Mouse (Mus musculus): ENCODE measurements around the gene Tril.

Tril gene

DNA sequence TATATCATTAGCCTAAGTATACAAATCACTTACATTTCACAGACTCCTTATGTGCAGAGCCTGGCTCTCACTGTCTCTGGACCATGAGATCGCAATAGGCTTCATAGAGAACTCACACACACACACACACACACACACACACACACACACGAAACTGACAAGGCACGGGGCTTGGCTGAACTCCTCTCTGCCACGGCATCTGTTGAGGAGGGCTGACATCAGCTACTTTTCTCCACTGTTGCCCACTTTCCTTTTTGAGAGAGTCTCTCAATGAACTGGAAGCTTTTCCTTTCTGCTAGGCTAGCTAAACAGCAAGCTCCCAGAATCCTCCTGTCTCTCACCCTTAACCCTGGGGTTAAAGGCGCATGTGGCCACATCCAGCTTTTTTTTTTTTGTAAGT is 14.6 kb downstream of the Tril start:
- no peak for DNase-seq (ENCODE audit: low spot score)

DNA sequence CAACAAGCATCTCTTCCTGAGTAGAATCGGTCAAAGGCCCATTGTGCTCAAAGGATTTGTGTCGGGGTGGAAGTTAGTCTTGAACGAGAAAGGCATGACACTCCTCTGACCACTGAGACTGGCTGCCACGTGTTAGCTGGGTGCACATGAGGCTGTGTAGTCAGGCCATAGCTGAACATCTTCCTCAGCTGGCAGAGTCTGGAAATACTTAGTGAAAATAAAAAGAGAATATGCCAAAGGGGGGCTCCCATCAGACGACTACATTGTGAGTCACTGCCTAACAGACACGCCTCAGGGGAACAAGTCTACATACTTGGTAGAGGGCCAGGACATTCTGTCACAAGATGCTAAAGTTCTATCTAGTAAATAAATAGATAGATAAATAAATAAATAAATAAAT is 16.5 kb downstream of the Tril start:
- no peak for DNase-seq (ENCODE audit: low spot score)

DNA sequence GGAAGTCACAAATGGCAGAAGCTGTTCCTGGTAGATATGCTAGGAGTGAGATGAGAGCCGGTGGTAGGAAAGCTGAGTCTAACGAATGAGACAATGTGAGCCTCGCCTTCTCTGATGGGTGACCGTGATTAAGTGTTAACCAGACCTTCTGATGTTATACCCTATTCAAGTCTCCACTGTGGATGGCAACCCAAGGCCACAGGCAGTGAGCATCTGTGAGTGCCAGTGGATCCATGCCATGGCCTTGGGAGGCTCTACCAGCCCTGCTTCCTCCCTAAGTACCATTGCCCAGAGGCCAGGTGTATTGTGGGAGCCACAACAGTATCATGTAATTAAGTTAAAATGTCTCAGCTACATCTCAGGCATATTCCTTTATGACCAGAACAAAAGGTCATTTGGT is 17.1 kb downstream of the Tril start:
- DNase-seq (ENCODE audit: low spot score): no peak

DNA sequence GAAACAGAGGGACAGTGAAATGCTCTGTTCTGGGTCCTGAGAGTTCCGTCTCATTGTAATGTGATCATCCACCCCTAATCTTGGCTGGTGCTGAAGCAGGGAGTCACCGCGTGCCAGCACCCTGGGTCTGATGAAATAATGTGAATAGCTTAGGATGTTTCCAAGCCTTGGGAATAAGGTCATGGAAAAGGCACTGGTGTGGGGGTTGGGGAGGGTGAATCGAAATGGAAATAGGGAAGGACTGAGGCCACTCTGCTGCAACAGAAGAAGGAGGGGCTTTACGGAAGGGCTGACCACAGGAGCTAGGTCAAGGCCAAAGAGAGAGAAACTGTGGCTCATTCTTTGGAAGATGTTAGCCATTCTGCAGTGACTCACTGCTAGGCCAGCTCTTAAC is 18.7 kb downstream of the Tril start:
- DNase-seq (ENCODE audit: low spot score): no peak

DNA sequence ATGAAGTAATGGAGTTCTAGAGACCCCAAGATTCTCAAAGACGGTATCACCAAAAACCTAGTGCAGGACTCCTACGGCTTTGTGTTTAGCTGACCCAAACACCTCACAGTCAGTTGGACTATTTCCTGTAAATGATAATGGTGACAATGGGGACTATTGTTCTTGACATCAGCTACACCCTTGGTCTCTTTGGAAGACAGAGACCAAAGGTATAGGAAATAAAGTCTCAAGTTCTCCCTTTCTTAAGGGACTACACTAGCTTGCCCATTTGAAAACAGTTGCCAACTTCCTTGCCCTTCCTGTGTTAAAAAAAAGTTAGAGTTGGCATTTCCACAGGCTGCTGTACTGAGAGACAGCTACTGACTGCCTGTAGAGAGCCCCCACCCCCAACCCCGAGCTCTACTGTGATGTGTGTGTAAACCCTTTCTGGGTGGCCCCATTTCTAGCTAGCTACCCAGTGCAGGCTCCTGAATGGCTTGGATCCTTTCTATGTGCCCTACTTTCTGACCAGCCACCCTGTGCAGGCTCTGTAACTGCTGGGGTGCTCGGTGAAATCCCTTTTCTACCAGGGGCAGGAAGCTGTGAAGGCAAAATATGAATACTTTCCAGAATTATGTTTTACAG is 19.2 kb downstream of the Tril start:
- DNase-seq (ENCODE audit: low spot score): no peak

DNA sequence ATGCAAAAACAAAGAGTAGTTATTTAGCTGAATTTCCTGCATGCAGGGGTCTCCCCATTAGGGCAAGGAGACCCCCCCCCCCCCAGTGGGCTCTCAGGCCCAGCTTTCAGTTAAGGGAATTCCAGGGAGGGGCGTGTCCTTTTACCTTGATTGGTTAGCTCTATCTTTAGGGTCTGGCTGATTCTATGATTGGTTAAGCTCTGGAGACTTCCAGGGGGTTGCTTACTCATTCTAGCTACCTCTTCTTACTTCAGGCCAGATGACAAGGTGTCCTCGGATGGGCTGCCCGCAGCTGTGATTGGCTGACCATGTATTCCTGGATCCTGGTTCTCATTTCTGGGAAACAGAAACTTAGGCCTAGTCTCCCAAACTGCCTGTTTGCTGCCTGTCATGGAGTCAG is 21.8 kb downstream of the Tril start:
- no peak for DNase-seq (ENCODE audit: low spot score)

- no peak for DNase-seq (ENCODE audit: low spot score)
Measured at GRCm38 (mm10) chr6:53796835-53797234, 23.8 kb downstream of the Tril start.

- DNase-seq (ENCODE audit: low spot score): no peak
Measured at GRCm38 (mm10) chr6:53795788-53796187, 24.8 kb downstream of the Tril start.

GRCm38 (mm10) chr6:53795078-53795477 is 25.6 kb downstream of the Tril start:
- no peak for DNase-seq (ENCODE audit: low spot score)

DNA sequence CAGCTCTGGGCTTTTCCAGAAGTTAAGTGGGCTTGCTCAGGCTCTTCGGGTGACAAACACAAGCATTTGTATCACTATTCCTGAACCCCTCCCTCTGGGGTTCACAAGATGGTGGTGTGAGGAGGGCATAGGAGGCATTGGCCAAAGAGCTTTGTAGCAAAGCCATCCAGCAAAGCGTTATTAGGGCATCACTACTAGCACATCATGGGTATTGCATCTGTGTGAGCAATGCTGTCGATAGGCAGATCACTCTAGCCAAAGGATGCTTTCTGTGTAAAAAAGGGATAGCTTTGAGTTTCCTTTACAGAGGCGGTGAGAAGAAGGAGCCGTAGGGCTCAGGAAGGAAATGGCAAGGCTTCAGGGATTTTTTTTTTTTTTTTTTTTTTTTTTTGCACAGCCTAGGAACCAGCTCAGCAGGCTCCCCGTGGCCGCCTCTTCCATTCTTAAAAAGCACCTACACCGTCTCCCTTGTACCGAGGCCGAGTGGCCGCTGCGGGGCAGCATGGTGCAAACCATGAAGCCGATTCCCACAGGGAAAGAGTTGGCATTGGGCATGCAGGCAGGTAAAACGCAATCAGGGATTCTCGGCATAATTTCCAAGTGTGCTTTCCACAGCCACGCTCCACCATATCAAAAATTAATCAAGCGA is 26.2 kb downstream of the Tril start:
- DNase-seq (ENCODE audit: low spot score): no peak

DNA sequence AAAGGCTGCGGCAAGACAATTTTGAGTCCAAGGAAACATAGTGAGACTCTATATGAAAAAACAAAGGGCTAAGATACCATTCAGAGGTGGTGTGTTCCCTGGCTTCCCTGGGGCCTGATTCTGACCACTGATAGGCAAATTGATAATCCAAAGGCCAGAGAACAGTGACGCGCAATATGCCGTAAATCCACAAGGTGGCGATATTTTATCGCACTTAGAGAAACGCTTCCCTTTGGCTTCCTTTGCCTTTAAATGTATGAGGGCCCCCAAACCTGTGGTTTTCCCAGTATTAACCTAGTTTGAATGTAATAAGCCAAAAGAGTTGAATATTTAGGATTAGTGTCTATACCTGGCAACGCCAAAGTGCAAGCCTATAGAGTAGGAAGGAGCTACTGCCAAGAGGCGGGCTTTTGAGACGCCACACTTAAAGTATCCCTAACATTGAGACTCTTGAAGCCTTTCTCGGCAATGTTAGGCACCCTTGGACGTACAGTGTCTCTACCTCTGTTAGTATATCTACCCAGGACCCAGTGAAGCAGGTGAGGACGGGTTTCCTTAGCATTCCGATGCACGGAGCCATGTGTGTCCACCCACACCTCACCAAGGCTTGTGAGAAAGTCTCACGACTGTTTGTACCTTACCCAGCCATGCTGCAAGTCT is 37.6 kb downstream of the Tril start:
- DNase-seq (ENCODE audit: low spot score): peak; percentile 4

GRCm38 (mm10) chr6:53782273-53782672 is 38.4 kb downstream of the Tril start:
- DNase-seq (ENCODE audit: low spot score): no peak

GRCm38 (mm10) chr6:53781171-53781570 is 39.5 kb downstream of the Tril start:
- DNase-seq (ENCODE audit: low spot score): peak; percentile 30

GRCm38 (mm10) chr6:53780008-53780407 is 40.6 kb downstream of the Tril start:
- no peak for DNase-seq (ENCODE audit: low spot score)

GRCm38 (mm10) chr6:53779526-53779925 is 41.1 kb downstream of the Tril start:
- no peak for DNase-seq (ENCODE audit: low spot score)

DNA sequence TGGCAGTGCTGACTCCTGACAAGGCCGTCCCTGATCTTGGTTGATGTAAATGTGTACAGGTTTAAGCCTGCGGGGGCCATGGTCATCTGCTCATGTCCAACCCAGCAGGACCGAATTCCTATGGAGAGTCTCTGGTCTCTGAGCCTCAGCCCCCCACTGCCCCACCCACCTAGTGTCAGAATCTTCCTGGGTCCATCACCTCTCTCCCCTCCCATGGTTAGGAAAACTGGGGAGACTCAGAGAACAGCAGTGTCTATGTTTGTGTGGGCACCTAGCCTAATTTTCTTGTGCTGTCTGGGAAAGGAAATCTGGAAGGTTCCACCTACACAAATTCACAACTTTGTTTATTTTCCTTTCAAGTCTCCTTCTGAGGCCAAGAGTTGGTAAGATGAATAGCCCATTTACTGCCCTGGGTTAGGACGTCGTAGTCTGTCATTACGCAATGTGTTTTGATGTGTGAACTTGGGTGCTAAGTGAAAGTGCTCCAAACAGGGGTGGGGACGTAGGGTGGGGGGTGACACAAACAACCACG is 42.1 kb downstream of the Tril start:
- no peak for DNase-seq (ENCODE audit: low spot score)

GRCm38 (mm10) chr6:53768275-53768674 is 52.4 kb downstream of the Tril start:
- no peak for DNase-seq (ENCODE audit: low spot score)

GRCm38 (mm10) chr6:53766243-53766915 is 54.3 kb downstream of the Tril start:
- no peak for DNase-seq (ENCODE audit: low spot score)

DNA sequence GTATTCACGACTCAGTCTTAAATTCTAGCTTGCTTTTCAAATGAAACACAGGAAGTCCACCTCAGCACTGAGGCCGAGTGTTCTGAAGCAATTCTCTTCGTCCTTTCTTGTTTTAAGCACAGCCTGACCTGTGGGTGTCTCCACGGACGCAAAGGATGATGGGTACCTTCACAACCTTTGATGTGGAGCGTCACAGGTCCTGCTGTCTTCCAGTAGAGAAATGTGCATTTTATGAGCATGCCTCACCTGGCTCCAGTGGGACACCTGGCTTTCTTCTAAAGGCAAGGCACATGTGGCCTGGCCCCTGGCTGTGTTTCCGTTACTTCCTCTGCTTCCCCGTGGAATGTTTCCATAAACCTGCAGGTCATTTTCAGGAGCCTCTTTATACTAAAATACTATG is 54.9 kb downstream of the Tril start:
- no peak for DNase-seq (ENCODE audit: low spot score)

Measured in T-cell, adult 2 months (primary cell).